Mouse (Mus musculus) regulatory T cell (primary cell): ENCODE results near the gene Apoa4.

Experiments used
- in situ Hi-C: fragments of 300-600 bp; cut with MboI, MseI; formaldehyde crosslinking; loops from one replicate; pipeline ENCODE4 v1.15.1; 2025; ENCODE audit warnings: high pct_unique_total_duplicates

Apoa4 gene

GRCm38 (mm10) chr9:46272677-46273454 is 32.4 kb downstream of the Apoa4 start, which contains the start of gene Zpr1:
Gene Zpr1, plus strand, starts transcription at chr9:46273064.
- in situ Hi-C loops, result no loop called here

- in situ Hi-C loops, result no loop called here
Measured at GRCm38 (mm10) chr9:46274494-46274893, 34.0 kb downstream of the Apoa4 start.

GRCm38 (mm10) chr9:46282631-46283436 is 42.3 kb downstream of the Apoa4 start, which contains the start of gene Bud13:
Gene Bud13, plus strand, starts transcription at chr9:46283008.
- in situ Hi-C loops, result no loop called here
